Mouse (Mus musculus): ENCODE measurements around the gene Pigb.

GRCm38 (mm10) chr9:72991420-72991819 is 48.8 kb downstream of the Pigb start:
- TF ChIP-seq CTCF (IDR thresholded peaks at IDR 0.05; ENCODE audit: control insufficient read depth, insufficient read depth, low read length) (no peak), POLR2A (IDR thresholded peaks at IDR 0.05; ENCODE audit: borderline replicate concordance, control insufficient read depth, low read depth, low read length) (no peak)

All from bone marrow, adult 2 months (tissue).